Mouse (Mus musculus) E14TG2a.4 (cell line): ENCODE data around the gene Ptprn2.

Experiments
- CTCF ChIP-seq: conservative IDR thresholded peaks from 2 replicates; pipeline ENCODE4 v1.5.1; 2014; ENCODE audit warnings: low read length
- POU5F1 ChIP-seq: IDR thresholded peaks from 2 replicates; pipeline ENCODE4 v1.6.1; 2014; ENCODE audit warnings: low read length, borderline replicate concordance

DNA sequence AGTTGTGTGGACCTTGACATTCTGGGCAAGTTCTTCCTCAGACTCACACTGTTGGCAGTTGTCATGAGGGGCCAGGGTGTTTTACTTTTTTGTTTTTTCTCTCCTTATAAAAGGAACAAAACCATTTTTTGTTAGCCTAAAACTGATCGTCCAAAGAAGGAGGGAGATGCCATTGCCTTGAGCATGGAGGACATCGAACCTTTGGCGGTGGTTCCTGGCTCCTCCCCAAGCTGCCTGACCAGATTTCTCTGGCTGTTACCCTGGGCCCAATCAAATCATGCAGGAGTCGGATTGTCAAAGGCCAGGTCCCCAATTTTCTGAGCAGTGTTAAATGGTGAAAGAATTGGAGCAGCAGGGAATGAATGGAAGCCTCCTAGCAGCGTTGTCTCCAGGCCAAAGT is 116.4 kb downstream of the Ptprn2 start:
- no peak for TF ChIP-seq CTCF
- TF ChIP-seq POU5F1, result no peak
